Mouse (Mus musculus) liver, adult 2 months (tissue): ENCODE results near the gene Wnt9a. TPM values are rescaled to one million over a fixed set of nuclear protein-coding genes. Genes with fewer than 3 reads are reported as not detected.

Source experiments
- DNase-seq: peaks from one replicate; pipeline ENCODE4 v3.0.0-alpha.2; 2011; ENCODE audit warnings: low read depth, low spot score; ENCODE audit errors: extremely low read depth
- H3K27ac ChIP-seq: fragments of 200-500 bp; replicated peaks from 2 replicates; pipeline ENCODE4 v1.5.1; 2012; ENCODE audit warnings: low read depth, mild to moderate bottlenecking, control low read depth, inconsistent platforms, low read length; ENCODE audit not compliant: insufficient read depth
- H3K27me3 ChIP-seq: fragments of 200-500 bp; 2 replicates; pipeline ENCODE4 v1.6.1; 2012; ENCODE audit warnings: mild to moderate bottlenecking, moderate library complexity, low read length, inconsistent platforms; ENCODE audit not compliant: control insufficient read depth, insufficient read depth
- H3K36me3 ChIP-seq: fragments of 200-500 bp; 2 replicates; pipeline ENCODE4 v1.6.1; 2012; ENCODE audit warnings: low read length, inconsistent platforms; ENCODE audit not compliant: control insufficient read depth, insufficient read depth
- H3K4me1 ChIP-seq: fragments of 200-500 bp; 2 replicates; pipeline ENCODE4 v1.6.1; 2011; ENCODE audit warnings: low read length; ENCODE audit not compliant: control insufficient read depth, insufficient read depth
- H3K4me3 ChIP-seq: fragments of 200-500 bp; 2 replicates; pipeline ENCODE4 v1.5.1; 2011; ENCODE audit warnings: low read depth, mild to moderate bottlenecking, control low read depth, low read length, moderate library complexity; ENCODE audit not compliant: insufficient read depth
- H3K79me2 ChIP-seq: fragments of 200-500 bp; 2 replicates; pipeline ENCODE4 v1.6.1; 2012; ENCODE audit warnings: inconsistent platforms, mild to moderate bottlenecking, low read length, moderate library complexity; ENCODE audit not compliant: control insufficient read depth, insufficient read depth
- H3K9ac ChIP-seq: fragments of 200-500 bp; 2 replicates; pipeline ENCODE4 v1.6.1; 2012; ENCODE audit warnings: low read depth, mild to moderate bottlenecking, control low read depth, inconsistent platforms, low read length
- CTCF ChIP-seq: fragments of 200-500 bp; IDR thresholded peaks from 2 replicates; pipeline ENCODE4 v1.5.1; 2011; ENCODE audit warnings: low read depth, low read length, control low read depth
- POLR2A ChIP-seq: fragments of 200-500 bp; IDR thresholded peaks from 2 replicates; pipeline ENCODE4 v1.6.1; 2011; ENCODE audit warnings: low read length, control low read depth; ENCODE audit not compliant: insufficient read depth; ENCODE audit errors: extremely low read depth
- WGBS: fragments of 180-500 bp; shearing (Covaris S2); methylation state at CpG from one replicate; pipeline ENCODE4 v1.1.7; 2018; 5-methylcytosine and 5-hydroxymethylcytosine counted together
- polyA plus RNA-seq: library from polyadenylated mRNA; depleted of rRNA; stranded (reverse); fragments of >200 nt; gene quantifications from 2 replicates; pipeline ENCODE4 v1.2.3, GENCODE M21; 2012
- total RNA-seq: library from RNA; depleted of rRNA; stranded (reverse); fragments of >200 nt; gene quantifications from 2 replicates; pipeline ENCODE4 v1.2.3, GENCODE M21; 2014

The Wnt9a gene
- total and polyA plus RNA-seq, 2 experiments: 0.37 to 0.46 TPM

GRCm38 (mm10) chr11:59346166-59346910 is 39.6 kb downstream of the Wnt9a start:
- no peak overlapping the region for H3K4me3 ChIP-seq
- no peaks in the 10 kb centered on the region for H3K79me2 ChIP-seq
- DNase-seq: no peak
- no peaks in the 10 kb centered on the region for H3K27me3 ChIP-seq
- TF ChIP-seq CTCF: no peak
- no peak overlapping the region for H3K9ac ChIP-seq
- no peak overlapping the region for H3K27ac ChIP-seq
- 73% methylated on average over 11 of the region's 11 CpGs for WGBS
- H3K36me3 ChIP-seq: no peaks in the 10 kb centered on the region
- no peaks in the 10 kb centered on the region for H3K4me1 ChIP-seq

GRCm38 (mm10) chr11:59350326-59350725 is 43.6 kb downstream of the Wnt9a start:
- Histone ChIP-seq H3K27me3 (no peaks in the 10 kb centered on the region), H3K4me1 (no peaks in the 10 kb centered on the region), H3K4me3 (no peak overlapping the region), H3K9ac (no peak overlapping the region), H3K79me2 (no peaks in the 10 kb centered on the region), H3K36me3 (no peaks in the 10 kb centered on the region), H3K27ac (no peak overlapping the region)
- TF ChIP-seq POLR2A: no peak
- TF ChIP-seq CTCF: no peak
- DNase-seq: no peak
- WGBS: 93% methylated on average over 2 of the region's 2 CpGs

- Histone ChIP-seq H3K27ac (no peak overlapping the region), H3K79me2 (no peaks in the 10 kb centered on the region), H3K4me1 (no peaks in the 10 kb centered on the region), H3K4me3 (no peak overlapping the region), H3K27me3 (no peaks in the 10 kb centered on the region), H3K9ac (no peak overlapping the region), H3K36me3 (no peaks in the 10 kb centered on the region)
- TF ChIP-seq CTCF: no peak
- TF ChIP-seq POLR2A: no peak
- WGBS: 91% methylated on average over 4 of the region's 4 CpGs
- DNase-seq: no peak
Observed at GRCm38 (mm10) chr11:59354793-59355192, 48.1 kb downstream of the Wnt9a start.

GRCm38 (mm10) chr11:59356874-59357289 is 50.2 kb downstream of the Wnt9a start:
- WGBS: 79% methylated on average over 11 of the region's 11 CpGs
- Histone ChIP-seq H3K27ac (no peak overlapping the region), H3K27me3 (no peaks in the 10 kb centered on the region), H3K79me2 (no peaks in the 10 kb centered on the region), H3K4me1 (no peaks in the 10 kb centered on the region), H3K4me3 (no peak overlapping the region), H3K9ac (no peak overlapping the region), H3K36me3 (no peaks in the 10 kb centered on the region)
- TF ChIP-seq CTCF: no peak
- TF ChIP-seq POLR2A: no peak
- no peak for DNase-seq

- Histone ChIP-seq H3K4me3 (no peak overlapping the region), H3K27ac (no peak overlapping the region), H3K9ac (no peak overlapping the region), H3K36me3 (no peaks in the 10 kb centered on the region), H3K79me2 (no peaks in the 10 kb centered on the region), H3K4me1 (no peaks in the 10 kb centered on the region), H3K27me3 (no peaks in the 10 kb centered on the region)
- no peak for TF ChIP-seq CTCF
- no peak for TF ChIP-seq POLR2A
- DNase-seq: no peak
- WGBS: 84% methylated on average over 9 of the region's 9 CpGs
Observed at GRCm38 (mm10) chr11:59361291-59361690, 54.6 kb downstream of the Wnt9a start.

- no peak for TF ChIP-seq CTCF
- no peak for TF ChIP-seq POLR2A
- WGBS: 94% methylated on average over 9 of the region's 9 CpGs
- H3K9ac ChIP-seq: no peak overlapping the region
Observed at GRCm38 (mm10) chr11:59364007-59364406, 57.3 kb downstream of the Wnt9a start.

More at GRCm38 (mm10) chr11:59364007-59364406, 57.3 kb downstream of the Wnt9a start:
- no peak overlapping the region for H3K4me3 ChIP-seq
- no peaks in the 10 kb centered on the region for H3K27me3 ChIP-seq
- H3K4me1 ChIP-seq: no peaks in the 10 kb centered on the region
- H3K79me2 ChIP-seq: no peaks in the 10 kb centered on the region
- no peaks in the 10 kb centered on the region for H3K36me3 ChIP-seq
- no peak overlapping the region for H3K27ac ChIP-seq
- DNase-seq: no peak
